Mouse (Mus musculus) small intestine, adult 2 months (tissue): ENCODE measurements around the gene Sftpa1.

ENCODE experiments used
- CTCF ChIP-seq: fragments of 200-500 bp; IDR thresholded peaks from 2 replicates; pipeline ENCODE4 v1.5.1; 2012; ENCODE audit warnings: low read depth, mild to moderate bottlenecking, control low read depth, inconsistent platforms, low read length, moderate library complexity, mixed read lengths; ENCODE audit not compliant: insufficient replicate concordance, insufficient read length; ENCODE audit errors: extremely low read depth
- POLR2A ChIP-seq: fragments of 200-500 bp; IDR thresholded peaks from 2 replicates; pipeline ENCODE4 v1.6.1; 2012; ENCODE audit warnings: low read depth, mild to moderate bottlenecking, control low read depth, inconsistent platforms, low read length, moderate library complexity

DNA sequence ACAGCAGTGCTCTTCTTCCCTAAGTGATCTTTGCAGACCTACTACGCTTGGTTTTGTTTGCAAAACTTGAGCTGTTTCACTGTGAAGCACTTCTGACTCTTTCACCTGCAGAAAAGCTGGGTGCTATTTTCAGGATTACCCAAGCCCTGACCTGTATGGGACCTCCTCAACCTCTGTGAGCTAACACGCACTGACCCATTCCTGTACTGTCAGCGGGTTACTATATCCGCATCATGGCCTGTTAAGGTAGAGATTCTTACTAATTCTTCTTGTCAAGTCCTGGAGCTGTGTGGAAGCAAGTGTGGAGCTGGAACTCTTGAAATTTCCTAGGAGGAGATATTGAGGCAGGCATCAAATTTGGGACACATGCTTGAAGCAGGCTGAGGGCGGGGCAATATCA lies 6.9 kb upstream of the Sftpa1 start:
- TF ChIP-seq CTCF: no peak
- no peak for TF ChIP-seq POLR2A
